Mouse (Mus musculus) neural tube, embryonic 14.5 days (tissue): Measurements from ENCODE around the gene Cd68. TPM values are rescaled to one million over a fixed set of nuclear protein-coding genes. Genes with fewer than 3 reads are reported as not detected.

Experiments used
- microRNA counts: library from miRNA; unstranded; fragments of <30 nt; microRNA quantifications from one replicate; lab custom pipeline; 2016
- microRNA-seq: library from miRNA; unstranded; fragments of <30 nt; microRNA quantifications from one replicate; pipeline ENCODE4, GENCODE M21; 2016
- polyA plus RNA-seq: library from polyadenylated mRNA; unstranded; fragments of >200 nt; fragmentation: Nextera tagmentation; extraction: Ambion mirVana; gene quantifications from 2 replicates; pipeline ENCODE4 v1.2.1, GENCODE M21; 2014

The Cd68 gene
- polyA plus RNA-seq, 1 experiment from 2014 or later, result 3.7 TPM

MicroRNAs within 50 kb of the gene (microRNA counts, 519-probe panel; counts per million panel counts)
- microRNA mmu-miR-1934 (lab: Ali Mortazavi, UCI), result not detected
- microRNA mmu-miR-467f (lab: Ali Mortazavi, UCI), result 3,653 counts per million, percentile 31 among the panel's probes with 10 or more counts

Small RNA genes lying within 50 kb of the gene (microRNA-seq; reads per million reads assigned to microRNA genes)
- gene Mir1934, result 1.4 reads per million
- not detected for gene Mir467f

Other genes with a start within 250 kb of the Cd68 start
- gene Dnah2, start 117.0 kb downstream of the Cd68 start, polyA plus RNA-seq, result 5.7 and 6.9 TPM in 2 replicates
- gene Efnb3, start 105.9 kb downstream of the Cd68 start, polyA plus RNA-seq, result 23.2 and 35.6 TPM in 2 replicates
- 17.3 and 20.8 TPM in 2 replicates for gene Wrap53, start 85.9 kb downstream of the Cd68 start, polyA plus RNA-seq
- 54.6 and 68.8 TPM in 2 replicates for gene Trp53, start 85.8 kb downstream of the Cd68 start, polyA plus RNA-seq
- 66.6 and 99.6 TPM in 2 replicates for gene Atp1b2, start 60.2 kb downstream of the Cd68 start, polyA plus RNA-seq
- gene Shbg, start 48.2 kb downstream of the Cd68 start, polyA plus RNA-seq, result not detected in 2 replicates
- gene Sat2, start 44.1 kb downstream of the Cd68 start, polyA plus RNA-seq, result 23.8 and 25.1 TPM in 2 replicates
- gene Fxr2, start 33.2 kb downstream of the Cd68 start, polyA plus RNA-seq, result 31.1 and 34.0 TPM in 2 replicates
- gene Sox15, start 10.8 kb downstream of the Cd68 start, polyA plus RNA-seq, result not detected in 2 replicates
- gene Mpdu1, start 3.5 kb downstream of the Cd68 start, polyA plus RNA-seq, result 40.7 and 63.4 TPM in 2 replicates
- gene Eif4a1, start 6.3 kb upstream of the Cd68 start, polyA plus RNA-seq, result 503 and 643 TPM in 2 replicates
- 104 and 116 TPM in 2 replicates for gene Senp3, start 15.9 kb upstream of the Cd68 start, polyA plus RNA-seq
- 0.24 and 0.72 TPM in 2 replicates for gene Tnfsf13, start 19.6 kb upstream of the Cd68 start, polyA plus RNA-seq
- 2.1 and 3.4 TPM in 2 replicates for gene Tnfsf12, start 29.7 kb upstream of the Cd68 start, polyA plus RNA-seq
- gene Tnfsfm13, start 29.9 kb upstream of the Cd68 start, polyA plus RNA-seq, result 0.75 and 1.8 TPM in 2 replicates
- gene Polr2a, start 92.5 kb upstream of the Cd68 start, polyA plus RNA-seq, result 23.5 and 30.7 TPM in 2 replicates
- not detected in 2 replicates for gene Slc35g3, start 95.8 kb upstream of the Cd68 start, polyA plus RNA-seq
- 4.3 and 6.0 TPM in 2 replicates for gene Zbtb4, start 99.8 kb upstream of the Cd68 start, polyA plus RNA-seq
- 0.78 and 1.3 TPM in 2 replicates for gene Chrnb1, start 129.8 kb upstream of the Cd68 start, polyA plus RNA-seq
- 6.4 and 9.1 TPM in 2 replicates for gene Fgf11, start 135.7 kb upstream of the Cd68 start, polyA plus RNA-seq
- gene Tmem102, start 139.5 kb upstream of the Cd68 start, polyA plus RNA-seq, result 0.68 and 0.76 TPM in 2 replicates
- not detected in 2 replicates for gene Gm39566, start 149.1 kb upstream of the Cd68 start, polyA plus RNA-seq
- 0.16 TPM in 1 of 2 replicates, not detected in the other for gene Spem2, start 152.3 kb upstream of the Cd68 start, polyA plus RNA-seq
- gene Spem1, start 156.0 kb upstream of the Cd68 start, polyA plus RNA-seq, result 0.35 and 0.40 TPM in 2 replicates
- 24.2 and 31.3 TPM in 2 replicates for gene Nlgn2, start 171.6 kb upstream of the Cd68 start, polyA plus RNA-seq
- gene Tmem256, start 172.4 kb upstream of the Cd68 start, polyA plus RNA-seq, result 306 and 377 TPM in 2 replicates
- gene Plscr3, start 180.2 kb upstream of the Cd68 start, polyA plus RNA-seq, result 36.3 and 51.8 TPM in 2 replicates
- gene Tnk1, start 192.6 kb upstream of the Cd68 start, polyA plus RNA-seq, result 0.28 TPM in 1 of 2 replicates, not detected in the other
- gene Tmem95, start 211.9 kb upstream of the Cd68 start, polyA plus RNA-seq, result not detected in 2 replicates
- gene Kctd11, start 215.3 kb upstream of the Cd68 start, polyA plus RNA-seq, result 0.80 and 2.0 TPM in 2 replicates
- 0.17 and 0.33 TPM in 2 replicates for gene Acap1, start 229.4 kb upstream of the Cd68 start, polyA plus RNA-seq
- 7.1 and 7.8 TPM in 2 replicates for gene 2810408A11Rik, start 234.8 kb upstream of the Cd68 start, polyA plus RNA-seq
- 26.2 and 27.8 TPM in 2 replicates for gene Neurl4, start 234.9 kb upstream of the Cd68 start, polyA plus RNA-seq
- gene Gps2, start 247.7 kb upstream of the Cd68 start, polyA plus RNA-seq, result 58.5 and 65.4 TPM in 2 replicates